Mouse (Mus musculus) urinary bladder, postnatal 10 days (tissue): ENCODE data around the gene Cuedc1.

Experiments
- DNase-seq: peaks from one replicate; pipeline ENCODE4 v3.0.0; 2022; ENCODE audit warnings: low spot score

Cuedc1 gene

GRCm38 (mm10) chr11:88148638-88149279 is 50.9 kb downstream of the Cuedc1 start:
- DNase-seq: no peak

- DNase-seq: no peak
Observed at GRCm38 (mm10) chr11:88151379-88152155, 53.7 kb downstream of the Cuedc1 start.

- no peak for DNase-seq
Observed at GRCm38 (mm10) chr11:88153880-88154279, 56.0 kb downstream of the Cuedc1 start.

- DNase-seq: no peak
Observed at GRCm38 (mm10) chr11:88154500-88154899, 56.6 kb downstream of the Cuedc1 start.

- no peak for DNase-seq
Observed at GRCm38 (mm10) chr11:88155451-88155850, 57.6 kb downstream of the Cuedc1 start.

GRCm38 (mm10) chr11:88155998-88156397 is 58.1 kb downstream of the Cuedc1 start:
- no peak for DNase-seq

GRCm38 (mm10) chr11:88156403-88156802 is 58.5 kb downstream of the Cuedc1 start:
- no peak for DNase-seq

GRCm38 (mm10) chr11:88158842-88159246 is 61.0 kb downstream of the Cuedc1 start:
- no peak for DNase-seq

- DNase-seq: no peak
Observed at GRCm38 (mm10) chr11:88159389-88159788, 61.5 kb downstream of the Cuedc1 start.

GRCm38 (mm10) chr11:88160316-88160715 is 62.5 kb downstream of the Cuedc1 start:
- DNase-seq: no peak

- no peak for DNase-seq
Observed at GRCm38 (mm10) chr11:88161051-88161581, 63.3 kb downstream of the Cuedc1 start.

- peak; percentile 70 for DNase-seq
Observed at GRCm38 (mm10) chr11:88161651-88162362, 63.9 kb downstream of the Cuedc1 start.

- no peak for DNase-seq
Observed at GRCm38 (mm10) chr11:88162740-88163139, 64.9 kb downstream of the Cuedc1 start.

GRCm38 (mm10) chr11:88164213-88164723 is 66.4 kb downstream of the Cuedc1 start:
- DNase-seq: no peak

- DNase-seq: no peak
Observed at GRCm38 (mm10) chr11:88164801-88165377, 67.0 kb downstream of the Cuedc1 start.

- no peak for DNase-seq
Observed at GRCm38 (mm10) chr11:88165683-88166364, 68.0 kb downstream of the Cuedc1 start.

GRCm38 (mm10) chr11:88166471-88166870 is 68.6 kb downstream of the Cuedc1 start:
- no peak for DNase-seq

GRCm38 (mm10) chr11:88168611-88169010 is 70.8 kb downstream of the Cuedc1 start:
- DNase-seq: no peak

GRCm38 (mm10) chr11:88169531-88170040 is 71.7 kb downstream of the Cuedc1 start:
- DNase-seq: no peak

GRCm38 (mm10) chr11:88170606-88171005 is 72.7 kb downstream of the Cuedc1 start:
- no peak for DNase-seq

- DNase-seq: no peak
Observed at GRCm38 (mm10) chr11:88171876-88172442, 74.1 kb downstream of the Cuedc1 start.
